Mouse (Mus musculus): Measurements from ENCODE around the gene Il18rap. TPM values are rescaled to one million over a fixed set of nuclear protein-coding genes. Genes with fewer than 3 reads are reported as not detected.

Gene Il18rap
- total and polyA plus RNA-seq, 3 experiments = 1.1 to 3.0 (median 2.5) TPM

- Histone ChIP-seq H3K27me3 (replicated peaks) (no peaks in the 10 kb centered on the region), H3K4me3 (replicated peaks in 1 of 3; ENCODE audit: low read depth in 2 of 3, low read length in 2 of 3, poor library complexity in 1 of 3) (no peak overlapping the region), H3K79me2 (replicated peaks; ENCODE audit: control insufficient read depth, extremely low read depth, insufficient read depth, poor library complexity, severe bottlenecking) (no peaks in the 10 kb centered on the region), H3K9ac (ENCODE audit: insufficient read depth, low read depth) (no peak overlapping the region), H3K4me2 (ENCODE audit: insufficient read depth, low read depth, poor library complexity, severe bottlenecking) (no peak overlapping the region), H3K4me1 (ENCODE audit: control insufficient read depth in 1 of 2, insufficient read depth in 2 of 2) (no peaks in the 10 kb centered on the region), H3K36me3 (replicated peaks in 1 of 2; ENCODE audit: control insufficient read depth in 1 of 2, insufficient read depth in 1 of 2, low read length in 1 of 2) (no peaks in the 10 kb centered on the region), H3K27ac (ENCODE audit: insufficient read depth, low read depth) (no peak overlapping the region), H3K9me3 (replicated peaks; ENCODE audit: low read length) (no peaks in the 10 kb centered on the region)
- TF ChIP-seq ELF1 (IDR thresholded peaks at IDR 0.05; ENCODE audit: low read depth, low read length) (no peak), NRF1 (IDR thresholded peaks at IDR 0.05; ENCODE audit: low read depth, low read length) (no peak), JUN (IDR thresholded peaks at IDR 0.05; ENCODE audit: insufficient read depth, low read depth, low read length) (no peak), TCF12 (IDR thresholded peaks at IDR 0.05; ENCODE audit: low read depth, low read length) (no peak), HCFC1 (IDR thresholded peaks at IDR 0.05; ENCODE audit: low read depth, low read length) (no peak), SMC3 (IDR thresholded peaks at IDR 0.05; ENCODE audit: low read depth, low read length) (no peak), SIN3A (IDR thresholded peaks at IDR 0.05; ENCODE audit: low read length) (no peak), BHLHE40 (IDR thresholded peaks at IDR 0.05; ENCODE audit: low read depth, low read length) (no peak), USF1 (IDR thresholded peaks at IDR 0.05; ENCODE audit: low read depth, low read length) (no peak), POLR2AphosphoS2 (IDR thresholded peaks at IDR 0.05; ENCODE audit: low read depth, low read length) (no peak), MEF2A (IDR thresholded peaks at IDR 0.05; ENCODE audit: borderline replicate concordance, low read depth, low read length) (no peak), EP300 (IDR thresholded peaks at IDR 0.05; ENCODE audit: low read length) (no peak), ZC3H11A (IDR thresholded peaks at IDR 0.05; ENCODE audit: low read depth, low read length) (no peak), KAT2A (IDR thresholded peaks at IDR 0.05; ENCODE audit: insufficient replicate concordance, low read length) (no peak), MAX (IDR thresholded peaks at IDR 0.05; ENCODE audit: low read length) (no peak), UBTF (IDR thresholded peaks at IDR 0.05; ENCODE audit: low read depth, low read length) (no peak), ZKSCAN1 (IDR thresholded peaks at IDR 0.05; ENCODE audit: borderline replicate concordance, low read depth, low read length) (no peak), RCOR1 (conservative IDR thresholded peaks at IDR 0.05; ENCODE audit: low read depth, low read length) (no peak), NELFE (IDR thresholded peaks at IDR 0.05; ENCODE audit: low read depth, low read length) (no peak)
- DNase-seq (ENCODE audit: extremely low read depth) = no peak
- dilution Hi-C loops (cut with MboI; ENCODE audit: extremely low pct_ligation_motif_present, extremely low pct_unique_long_range_greater_than_20kb, low sequenced_read_pairs) = no loop called here
- in situ Hi-C loops (cut with MboI; ENCODE audit: low pct_ligation_motif_present, low pct_unique_long_range_greater_than_20kb, low sequenced_read_pairs) = no loop called here
Observed at GRCm38 (mm10) chr1:40494594-40494993, 20.6 kb upstream of the Il18rap start.

GRCm38 (mm10) chr1:40499708-40500107 is 15.5 kb upstream of the Il18rap start:
- no peaks in the 10 kb centered on the region for H3K36me3 ChIP-seq (replicated peaks in 1 of 2; ENCODE audit: control insufficient read depth in 1 of 2, insufficient read depth in 1 of 2, low read length in 1 of 2)
- no peak overlapping the region for H3K9ac ChIP-seq (ENCODE audit: insufficient read depth, low read depth)
- no peak overlapping the region for H3K4me2 ChIP-seq (ENCODE audit: insufficient read depth, low read depth, poor library complexity, severe bottlenecking)
- TF ChIP-seq JUN (IDR thresholded peaks at IDR 0.05; ENCODE audit: insufficient read depth, low read depth, low read length) (no peak), MEF2A (IDR thresholded peaks at IDR 0.05; ENCODE audit: borderline replicate concordance, low read depth, low read length) (no peak), POLR2AphosphoS2 (IDR thresholded peaks at IDR 0.05; ENCODE audit: low read depth, low read length) (no peak), NRF1 (IDR thresholded peaks at IDR 0.05; ENCODE audit: low read depth, low read length) (no peak), RAD21 (IDR thresholded peaks at IDR 0.05; ENCODE audit: low read depth, low read length) (no peak), IRF4 (IDR thresholded peaks at IDR 0.05; ENCODE audit: low read depth, low read length) (no peak), NELFE (IDR thresholded peaks at IDR 0.05; ENCODE audit: low read depth, low read length) (no peak), ZKSCAN1 (IDR thresholded peaks at IDR 0.05; ENCODE audit: borderline replicate concordance, low read depth, low read length) (no peak), POLR2A (IDR thresholded peaks at IDR 0.05; ENCODE audit: low read depth, low read length) (no peak), CHD2 (IDR thresholded peaks at IDR 0.05; ENCODE audit: low read length) (no peak), ZC3H11A (IDR thresholded peaks at IDR 0.05; ENCODE audit: low read depth, low read length) (no peak), RCOR1 (conservative IDR thresholded peaks at IDR 0.05; ENCODE audit: low read depth, low read length) (no peak), TBP (conservative IDR thresholded peaks at IDR 0.05; ENCODE audit: low read depth, low read length) (no peak), UBTF (IDR thresholded peaks at IDR 0.05; ENCODE audit: low read depth, low read length) (no peak), USF2 (conservative IDR thresholded peaks at IDR 0.05; ENCODE audit: low read depth, low read length) (no peak)
- dilution Hi-C loops (cut with MboI; ENCODE audit: extremely low pct_ligation_motif_present, extremely low pct_unique_long_range_greater_than_20kb, low sequenced_read_pairs) = no loop called here
- H3K4me1 ChIP-seq (ENCODE audit: control insufficient read depth in 1 of 2, insufficient read depth in 2 of 2) = no peaks in the 10 kb centered on the region
- H3K27me3 ChIP-seq (replicated peaks) = no peaks in the 10 kb centered on the region
- in situ Hi-C loops (cut with MboI; ENCODE audit: low pct_ligation_motif_present, low pct_unique_long_range_greater_than_20kb, low sequenced_read_pairs) = no loop called here
- no peak overlapping the region for H3K27ac ChIP-seq (ENCODE audit: insufficient read depth, low read depth)
- no peak overlapping the region for H3K4me3 ChIP-seq (replicated peaks in 1 of 3; ENCODE audit: low read depth in 2 of 3, low read length in 2 of 3, poor library complexity in 1 of 3)
- H3K9me3 ChIP-seq (replicated peaks; ENCODE audit: low read length) = no peaks in the 10 kb centered on the region
- H3K79me2 ChIP-seq (replicated peaks; ENCODE audit: control insufficient read depth, extremely low read depth, insufficient read depth, poor library complexity, severe bottlenecking) = no peaks in the 10 kb centered on the region
- no peak for DNase-seq (ENCODE audit: extremely low read depth)
